Mouse (Mus musculus): ENCODE measurements around the gene Sh3d21. TPM values are rescaled to one million over a fixed set of nuclear protein-coding genes. Genes with fewer than 3 reads are reported as not detected.

Gene Sh3d21
- polyA plus RNA-seq, 1 experiment = 0.27 TPM

DNA sequence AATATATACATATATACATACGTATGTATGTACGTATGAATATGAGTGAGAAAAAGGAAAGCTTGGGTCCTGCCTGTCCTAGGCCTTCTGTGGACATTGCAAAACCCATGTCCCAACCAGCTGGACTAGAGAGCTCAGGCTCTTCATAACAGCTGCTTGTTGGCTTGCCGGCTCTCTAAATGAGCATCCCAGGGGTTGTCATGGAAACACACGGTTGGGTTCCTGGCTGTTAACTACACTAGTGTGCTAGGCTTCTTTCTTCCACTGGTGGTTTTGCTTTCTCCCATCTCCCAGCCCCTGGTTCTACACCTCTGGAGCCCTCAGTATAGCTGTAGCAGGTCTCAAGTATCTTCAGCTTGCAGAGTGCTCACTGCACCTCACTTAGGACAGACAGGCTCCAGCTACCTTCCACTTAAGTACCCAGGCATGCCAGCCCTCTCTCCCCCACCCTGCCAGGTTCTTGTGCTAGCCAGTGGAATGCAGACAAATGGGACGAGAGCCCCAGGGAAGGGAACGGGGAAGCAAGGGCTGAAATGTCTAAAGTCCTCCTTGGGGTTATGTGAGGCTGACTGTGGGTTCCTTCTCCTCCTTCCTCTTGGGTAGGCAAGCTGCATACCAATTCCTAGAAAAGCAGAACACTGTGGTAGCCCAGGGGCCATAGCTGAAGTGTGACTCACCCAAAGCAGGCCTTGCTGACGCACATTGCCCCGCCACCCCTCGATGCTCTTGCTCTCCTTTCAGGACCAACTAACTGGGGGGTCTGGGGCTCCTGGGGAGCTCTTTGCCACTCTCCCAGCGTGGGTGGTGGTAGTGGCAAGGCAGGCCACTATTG, 31.8 kb downstream of the Sh3d21 start:
- peak; percentile 39 for TF ChIP-seq MAX (IDR thresholded peaks at IDR 0.05)
- TF ChIP-seq FOSL1 (IDR thresholded peaks at IDR 0.05; ENCODE audit: insufficient read depth, low read length, poor library complexity, severe bottlenecking) = peak; percentile 75
- TF ChIP-seq CTCF (IDR thresholded peaks at IDR 0.05; ENCODE audit: control insufficient read depth, insufficient read depth, insufficient read length) = no peak
- H3K4me3 ChIP-seq (ENCODE audit: insufficient read depth, poor library complexity, severe bottlenecking) = no peak overlapping the region
- no peak overlapping the region for H3ac ChIP-seq (ENCODE audit: control insufficient read depth, insufficient read length, low read depth)
- no peaks in the 10 kb centered on the region for H3K79me3 ChIP-seq (ENCODE audit: low read depth)
- H3K27me3 ChIP-seq (ENCODE audit: control insufficient read depth, insufficient read depth, insufficient read length) = no peaks in the 10 kb centered on the region
- peaks cover 73% of the 10 kb centered on the region for H3K36me3 ChIP-seq (ENCODE audit: control insufficient read depth, insufficient read depth)
- H3K79me2 ChIP-seq (ENCODE audit: control insufficient read depth, insufficient read depth) = peaks cover 12% of the 10 kb centered on the region

- TF ChIP-seq MYOD1 (IDR thresholded peaks at IDR 0.05; ENCODE audit: control insufficient read depth, insufficient read length, low read depth) (no peak), MAX (IDR thresholded peaks at IDR 0.05) (no peak), MYOG (IDR thresholded peaks at IDR 0.05; ENCODE audit: control insufficient read depth, extremely low read depth, insufficient read length) (no peak), USF1 (IDR thresholded peaks at IDR 0.05; ENCODE audit: low read depth) (no peak), FOSL1 (IDR thresholded peaks at IDR 0.05; ENCODE audit: insufficient read depth, low read length, poor library complexity, severe bottlenecking) (no peak), CEBPB (IDR thresholded peaks at IDR 0.05; ENCODE audit: low read depth) (no peak), CTCF (IDR thresholded peaks at IDR 0.05; ENCODE audit: control insufficient read depth, insufficient read depth, insufficient read length) (no peak)
- no peak overlapping the region for H3ac ChIP-seq (ENCODE audit: control insufficient read depth, insufficient read length, low read depth)
- H3K4me3 ChIP-seq (ENCODE audit: insufficient read depth, poor library complexity, severe bottlenecking) = no peak overlapping the region
- H3K79me2 ChIP-seq (ENCODE audit: control insufficient read depth, insufficient read depth) = peaks cover 12% of the 10 kb centered on the region
- peaks cover 73% of the 10 kb centered on the region for H3K36me3 ChIP-seq (ENCODE audit: control insufficient read depth, insufficient read depth)
- H3K79me3 ChIP-seq (ENCODE audit: low read depth) = no peaks in the 10 kb centered on the region
- H3K27me3 ChIP-seq (ENCODE audit: control insufficient read depth, insufficient read depth, insufficient read length) = no peaks in the 10 kb centered on the region
Measured at GRCm38 (mm10) chr4:126130502-126130901, 32.8 kb downstream of the Sh3d21 start.

DNA sequence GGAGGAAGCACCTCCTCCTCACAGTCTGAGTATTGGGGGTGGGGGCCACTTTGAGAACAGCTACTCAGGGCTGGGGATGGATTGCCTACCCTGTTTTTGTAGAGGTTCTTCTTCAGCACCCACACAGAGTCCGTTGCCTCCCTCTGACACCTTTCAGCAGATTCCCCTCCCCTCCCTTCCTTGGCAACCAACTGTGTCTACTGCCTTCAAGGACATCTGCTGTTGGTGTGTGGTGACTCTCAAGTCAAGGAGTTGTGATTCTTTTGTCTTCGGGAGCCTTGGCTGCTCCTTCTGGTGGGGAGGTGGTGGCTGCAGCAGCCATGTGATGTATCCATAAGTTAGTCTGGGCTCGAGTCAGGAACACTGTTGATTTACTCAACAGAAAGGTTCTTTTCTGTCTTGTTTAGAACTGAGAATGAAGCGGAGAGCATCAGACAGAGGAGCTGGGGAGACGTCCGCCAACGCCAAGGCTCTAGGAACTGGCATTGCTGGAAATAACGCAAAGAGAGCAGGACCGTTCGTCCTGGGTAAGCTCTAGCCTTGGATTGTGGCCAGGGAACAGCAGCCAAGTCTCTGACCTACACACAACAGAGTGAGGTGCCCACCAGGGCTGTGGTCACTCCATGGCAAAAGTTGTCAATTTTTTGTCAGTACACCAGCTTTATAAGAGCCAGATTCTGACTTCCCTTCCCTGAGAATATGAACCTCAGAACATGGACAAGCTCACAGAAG, 39.8 kb downstream of the Sh3d21 start:
- Histone ChIP-seq H3K4me3 (ENCODE audit: insufficient read depth, poor library complexity, severe bottlenecking) (no peak overlapping the region), H3K27me3 (ENCODE audit: control insufficient read depth, insufficient read depth, insufficient read length) (no peaks in the 10 kb centered on the region), H3K79me2 (ENCODE audit: control insufficient read depth, insufficient read depth) (peaks cover 49% of the 10 kb centered on the region), H3ac (ENCODE audit: control insufficient read depth, insufficient read length, low read depth) (no peak overlapping the region), H3K79me3 (ENCODE audit: low read depth) (peaks cover 9% of the 10 kb centered on the region), H3K36me3 (ENCODE audit: control insufficient read depth, insufficient read depth) (peaks cover 50% of the 10 kb centered on the region)
- TF ChIP-seq MYOD1 (IDR thresholded peaks at IDR 0.05; ENCODE audit: control insufficient read depth, insufficient read length, low read depth) (no peak), CTCF (IDR thresholded peaks at IDR 0.05; ENCODE audit: control insufficient read depth, insufficient read depth, insufficient read length) (no peak), MYOG (IDR thresholded peaks at IDR 0.05; ENCODE audit: control insufficient read depth, extremely low read depth, insufficient read length) (no peak), FOSL1 (IDR thresholded peaks at IDR 0.05; ENCODE audit: insufficient read depth, low read length, poor library complexity, severe bottlenecking) (no peak), USF1 (IDR thresholded peaks at IDR 0.05; ENCODE audit: low read depth) (no peak), CEBPB (IDR thresholded peaks at IDR 0.05; ENCODE audit: low read depth) (no peak)

DNA sequence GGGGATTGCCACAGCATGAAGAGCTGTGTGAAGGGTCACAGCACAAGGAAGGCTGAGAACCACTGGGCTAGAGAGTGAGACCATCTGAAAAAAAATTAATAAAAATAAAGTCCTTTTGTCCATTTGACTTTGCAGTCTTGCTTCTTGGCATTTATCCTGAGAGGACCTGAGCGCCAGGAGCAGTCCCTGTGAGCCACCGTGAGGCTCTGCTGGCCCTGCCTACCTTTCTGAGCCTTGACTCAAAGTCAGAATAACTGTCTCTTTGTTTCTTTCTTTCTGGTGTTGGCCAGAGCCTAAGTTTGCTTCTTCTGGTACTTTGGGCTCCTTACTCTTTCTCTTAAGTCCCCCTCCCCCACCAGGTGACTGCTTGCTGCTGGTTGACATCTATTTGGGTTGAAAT, 42.8 kb downstream of the Sh3d21 start:
- H3K79me2 ChIP-seq (ENCODE audit: control insufficient read depth, insufficient read depth) = peaks cover 78% of the 10 kb centered on the region
- H3K27me3 ChIP-seq (ENCODE audit: control insufficient read depth, insufficient read depth, insufficient read length) = no peaks in the 10 kb centered on the region
- no peak overlapping the region for H3ac ChIP-seq (ENCODE audit: control insufficient read depth, insufficient read length, low read depth)
- TF ChIP-seq MYOD1 (IDR thresholded peaks at IDR 0.05; ENCODE audit: control insufficient read depth, insufficient read length, low read depth) = no peak
- TF ChIP-seq FOSL1 (IDR thresholded peaks at IDR 0.05; ENCODE audit: insufficient read depth, low read length, poor library complexity, severe bottlenecking) = no peak
- TF ChIP-seq CEBPB (IDR thresholded peaks at IDR 0.05; ENCODE audit: low read depth) = no peak
- TF ChIP-seq CTCF (IDR thresholded peaks at IDR 0.05; ENCODE audit: control insufficient read depth, insufficient read depth, insufficient read length) = no peak
- no peak for TF ChIP-seq MAX (IDR thresholded peaks at IDR 0.05)
- no peak for TF ChIP-seq USF1 (IDR thresholded peaks at IDR 0.05; ENCODE audit: low read depth)
- no peak for TF ChIP-seq MYOG (IDR thresholded peaks at IDR 0.05; ENCODE audit: control insufficient read depth, extremely low read depth, insufficient read length)
- no peak overlapping the region for H3K4me3 ChIP-seq (ENCODE audit: insufficient read depth, poor library complexity, severe bottlenecking)
- H3K79me3 ChIP-seq (ENCODE audit: low read depth) = peaks cover 17% of the 10 kb centered on the region
- H3K36me3 ChIP-seq (ENCODE audit: control insufficient read depth, insufficient read depth) = peaks cover 31% of the 10 kb centered on the region

- H3ac ChIP-seq (ENCODE audit: control insufficient read depth, insufficient read length, low read depth) = no peak overlapping the region
- peaks cover 22% of the 10 kb centered on the region for H3K79me3 ChIP-seq (ENCODE audit: low read depth)
Measured at GRCm38 (mm10) chr4:126120052-126120451, 43.2 kb downstream of the Sh3d21 start.

More at GRCm38 (mm10) chr4:126120052-126120451, 43.2 kb downstream of the Sh3d21 start:
- Histone ChIP-seq H3K4me3 (ENCODE audit: insufficient read depth, poor library complexity, severe bottlenecking) (no peak overlapping the region), H3K36me3 (ENCODE audit: control insufficient read depth, insufficient read depth) (peaks cover 27% of the 10 kb centered on the region), H3K27me3 (ENCODE audit: control insufficient read depth, insufficient read depth, insufficient read length) (no peaks in the 10 kb centered on the region), H3K79me2 (ENCODE audit: control insufficient read depth, insufficient read depth) (peaks cover 83% of the 10 kb centered on the region)
- TF ChIP-seq CTCF (IDR thresholded peaks at IDR 0.05; ENCODE audit: control insufficient read depth, insufficient read depth, insufficient read length) (no peak), FOSL1 (IDR thresholded peaks at IDR 0.05; ENCODE audit: insufficient read depth, low read length, poor library complexity, severe bottlenecking) (no peak), MYOG (IDR thresholded peaks at IDR 0.05; ENCODE audit: control insufficient read depth, extremely low read depth, insufficient read length) (no peak)
